Mouse (Mus musculus): ENCODE measurements around the gene Gm26897. TPM values are rescaled to one million over a fixed set of nuclear protein-coding genes. Genes with fewer than 3 reads are reported as not detected.
A peak's percentile ranks its signal among the peaks of the same experiment; 100 is the strongest.

Gm26897 gene
- polyA plus RNA-seq, 1 experiment from 2014 or later, result not detected

- Histone ChIP-seq H3K36me3 (ENCODE audit: control insufficient read depth, insufficient read depth) (no peaks in the 10 kb centered on the region), H3K4me2 (ENCODE audit: low read length) (no peak overlapping the region), H3K9me3 (ENCODE audit: control insufficient read depth, low read length) (no peaks in the 10 kb centered on the region), H3K4me1 (replicated peaks; ENCODE audit: control insufficient read depth, insufficient read depth, low read length) (peaks cover 33% of the 10 kb centered on the region), H3K27ac (ENCODE audit: low read length) (no peak overlapping the region), H3K27me3 (replicated peaks; ENCODE audit: control insufficient read depth, insufficient read depth, low read length) (no peaks in the 10 kb centered on the region), H3K4me3 (replicated peaks; ENCODE audit: low read length) (no peak overlapping the region), H3K9ac (replicated peaks; ENCODE audit: low read depth, low read length) (no peak overlapping the region)
- 82% methylated on average over 15 of the region's 15 CpGs for WGBS
- no peak for ATAC-seq
Observed at GRCm38 (mm10) chr5:111765671-111766290, 32.1 kb downstream of the Gm26897 start.

- Histone ChIP-seq H3K4me3 (replicated peaks; ENCODE audit: low read length) (no peak overlapping the region), H3K27me3 (replicated peaks; ENCODE audit: control insufficient read depth, insufficient read depth, low read length) (no peaks in the 10 kb centered on the region), H3K4me2 (ENCODE audit: low read length) (no peak overlapping the region), H3K9ac (replicated peaks; ENCODE audit: low read depth, low read length) (no peak overlapping the region), H3K4me1 (replicated peaks; ENCODE audit: control insufficient read depth, insufficient read depth, low read length) (peaks cover 24% of the 10 kb centered on the region), H3K9me3 (ENCODE audit: control insufficient read depth, low read length) (no peaks in the 10 kb centered on the region), H3K27ac (ENCODE audit: low read length) (no peak overlapping the region), H3K36me3 (ENCODE audit: control insufficient read depth, insufficient read depth) (no peaks in the 10 kb centered on the region)
- ATAC-seq, result no peak
- WGBS, result 93% methylated on average over 4 of the region's 4 CpGs
Observed at GRCm38 (mm10) chr5:111766696-111767095, 33.0 kb downstream of the Gm26897 start.

- no peak overlapping the region; the same call in 1 of the 2 replicates for H3K27ac ChIP-seq (ENCODE audit: low read length)
- WGBS, result 6% methylated on average over 15 of the region's 15 CpGs
Observed at GRCm38 (mm10) chr5:111770266-111770665, 36.5 kb downstream of the Gm26897 start.

DNA sequence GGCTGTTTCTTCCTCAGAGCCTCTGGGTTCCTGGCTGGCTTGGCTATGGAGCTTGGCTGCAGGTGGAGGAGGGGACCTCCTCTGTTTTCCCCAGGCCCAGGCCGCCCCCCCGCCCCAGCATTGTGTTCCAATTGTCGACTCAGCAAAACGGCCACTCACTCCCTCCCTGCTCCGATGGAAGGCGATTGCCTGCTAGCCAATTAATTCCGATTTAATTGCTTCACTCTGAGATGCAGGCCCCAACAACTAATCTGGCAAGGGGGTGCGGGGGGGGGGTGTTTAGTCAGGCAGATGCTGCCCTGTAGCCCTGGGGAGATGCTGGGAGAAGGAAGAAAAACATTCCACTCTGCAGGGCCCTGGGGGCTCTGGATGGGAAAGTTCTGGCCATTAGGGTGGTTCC lies 38.4 kb downstream of the Gm26897 start:
- ATAC-seq, result peak; percentile 62
- peak overlapping the region; percentile 88 for H3K27ac ChIP-seq (ENCODE audit: low read length)

More at GRCm38 (mm10) chr5:111770266-111770665, 36.5 kb downstream of the Gm26897 start:
- peak; percentile 41 for ATAC-seq
- Histone ChIP-seq H3K4me2 (ENCODE audit: low read length) (peak overlapping the region; percentile 17), H3K36me3 (ENCODE audit: control insufficient read depth, insufficient read depth) (no peaks in the 10 kb centered on the region), H3K9me3 (ENCODE audit: control insufficient read depth, low read length) (no peaks in the 10 kb centered on the region), H3K4me1 (replicated peaks; ENCODE audit: control insufficient read depth, insufficient read depth, low read length) (peaks cover 32% of the 10 kb centered on the region), H3K4me3 (replicated peaks; ENCODE audit: low read length) (no peak overlapping the region), H3K9ac (replicated peaks; ENCODE audit: low read depth, low read length) (peak overlapping the region; percentile 42), H3K27me3 (replicated peaks; ENCODE audit: control insufficient read depth, insufficient read depth, low read length) (no peaks in the 10 kb centered on the region)

GRCm38 (mm10) chr5:111772591-111773406 lies 39.1 kb downstream of the Gm26897 start:
- Histone ChIP-seq H3K27ac (ENCODE audit: low read length) (peak overlapping the region; percentile 88), H3K9me3 (ENCODE audit: control insufficient read depth, low read length) (no peaks in the 10 kb centered on the region), H3K4me1 (replicated peaks; ENCODE audit: control insufficient read depth, insufficient read depth, low read length) (peaks cover 32% of the 10 kb centered on the region), H3K4me3 (replicated peaks; ENCODE audit: low read length) (no peak overlapping the region), H3K27me3 (replicated peaks; ENCODE audit: control insufficient read depth, insufficient read depth, low read length) (no peaks in the 10 kb centered on the region), H3K4me2 (ENCODE audit: low read length) (no peak overlapping the region), H3K9ac (replicated peaks; ENCODE audit: low read depth, low read length) (0 out of 2 replicates have a peak overlapping the region, but pooled peaks have one; percentile 7), H3K36me3 (ENCODE audit: control insufficient read depth, insufficient read depth) (no peaks in the 10 kb centered on the region)
- peak; percentile 37 for ATAC-seq
- WGBS, result 24% methylated on average over 13 of the region's 13 CpGs

More for the DNA sequence above, 38.4 kb downstream of the Gm26897 start:
- Histone ChIP-seq H3K4me3 (replicated peaks; ENCODE audit: low read length) (no peak overlapping the region), H3K36me3 (ENCODE audit: control insufficient read depth, insufficient read depth) (no peaks in the 10 kb centered on the region), H3K4me1 (replicated peaks; ENCODE audit: control insufficient read depth, insufficient read depth, low read length) (peaks cover 32% of the 10 kb centered on the region), H3K9me3 (ENCODE audit: control insufficient read depth, low read length) (no peaks in the 10 kb centered on the region), H3K27me3 (replicated peaks; ENCODE audit: control insufficient read depth, insufficient read depth, low read length) (no peaks in the 10 kb centered on the region), H3K9ac (replicated peaks; ENCODE audit: low read depth, low read length) (no peak overlapping the region), H3K4me2 (ENCODE audit: low read length) (no peak overlapping the region)
- under 1% methylated on average over 8 of the region's 8 CpGs for WGBS

DNA sequence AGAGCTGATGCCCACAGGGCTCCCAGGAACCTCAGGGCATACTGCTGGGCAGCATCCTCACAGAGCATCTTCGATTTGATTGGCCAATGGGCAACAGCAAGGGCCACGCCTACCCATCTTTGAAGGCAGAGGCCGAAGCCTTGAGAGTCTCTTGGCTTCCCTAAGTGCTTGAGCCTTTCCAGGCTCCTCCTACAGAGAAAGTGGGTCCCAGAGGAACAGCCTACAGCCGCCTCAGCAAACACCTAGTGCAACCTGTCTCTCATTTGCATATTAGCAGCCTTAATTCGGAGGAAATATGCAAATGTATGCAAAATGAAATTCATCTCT lies 39.6 kb downstream of the Gm26897 start:
- Histone ChIP-seq H3K4me2 (ENCODE audit: low read length) (no peak overlapping the region), H3K9ac (replicated peaks; ENCODE audit: low read depth, low read length) (no peak overlapping the region)
- ATAC-seq, result peak; percentile 47

DNA sequence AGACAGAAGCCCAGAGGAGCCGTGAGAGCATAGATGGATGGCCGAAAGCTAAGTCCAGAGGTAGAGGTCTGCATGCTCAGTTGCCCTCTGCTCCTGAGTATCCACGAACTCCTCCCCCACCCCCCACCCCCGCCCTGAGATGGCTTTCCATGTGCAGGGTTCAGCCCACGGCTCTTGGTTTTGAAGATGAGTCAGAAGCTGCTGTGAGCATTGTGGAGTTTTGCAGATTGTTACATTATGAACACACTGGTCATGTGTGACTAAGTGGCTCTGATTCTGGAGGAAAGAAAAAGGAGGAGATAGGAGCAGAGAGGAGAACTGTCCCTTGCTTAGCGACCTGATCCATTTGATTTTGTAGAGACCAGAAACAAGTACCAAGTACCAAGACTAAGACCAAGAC lies 42.5 kb downstream of the Gm26897 start:
- 86% methylated on average over 6 of the region's 6 CpGs for WGBS
- Histone ChIP-seq H3K36me3 (ENCODE audit: control insufficient read depth, insufficient read depth) (no peaks in the 10 kb centered on the region), H3K27me3 (replicated peaks; ENCODE audit: control insufficient read depth, insufficient read depth, low read length) (no peaks in the 10 kb centered on the region), H3K4me1 (replicated peaks; ENCODE audit: control insufficient read depth, insufficient read depth, low read length) (peaks cover 28% of the 10 kb centered on the region), H3K4me2 (ENCODE audit: low read length) (no peak overlapping the region), H3K9ac (replicated peaks; ENCODE audit: low read depth, low read length) (no peak overlapping the region), H3K9me3 (ENCODE audit: control insufficient read depth, low read length) (no peaks in the 10 kb centered on the region), H3K27ac (ENCODE audit: low read length) (no peak overlapping the region), H3K4me3 (replicated peaks; ENCODE audit: low read length) (no peak overlapping the region)
- no peak for ATAC-seq

More for the DNA sequence above, 39.6 kb downstream of the Gm26897 start:
- Histone ChIP-seq H3K9me3 (ENCODE audit: control insufficient read depth, low read length) (no peaks in the 10 kb centered on the region), H3K36me3 (ENCODE audit: control insufficient read depth, insufficient read depth) (no peaks in the 10 kb centered on the region), H3K4me3 (replicated peaks; ENCODE audit: low read length) (no peak overlapping the region), H3K27me3 (replicated peaks; ENCODE audit: control insufficient read depth, insufficient read depth, low read length) (no peaks in the 10 kb centered on the region), H3K4me1 (replicated peaks; ENCODE audit: control insufficient read depth, insufficient read depth, low read length) (peaks cover 34% of the 10 kb centered on the region), H3K27ac (ENCODE audit: low read length) (peak overlapping the region; percentile 88)
- 37% methylated on average over 5 of the region's 5 CpGs for WGBS

GRCm38 (mm10) chr5:111778093-111778492 lies 44.4 kb downstream of the Gm26897 start:
- H3K9ac ChIP-seq (replicated peaks; ENCODE audit: low read depth, low read length), result no peak overlapping the region
- H3K36me3 ChIP-seq (ENCODE audit: control insufficient read depth, insufficient read depth), result no peaks in the 10 kb centered on the region
- no peak overlapping the region for H3K4me3 ChIP-seq (replicated peaks; ENCODE audit: low read length)
- H3K27me3 ChIP-seq (replicated peaks; ENCODE audit: control insufficient read depth, insufficient read depth, low read length), result no peaks in the 10 kb centered on the region
- ATAC-seq, result no peak
- H3K27ac ChIP-seq (ENCODE audit: low read length), result no peak overlapping the region
- no peaks in the 10 kb centered on the region for H3K9me3 ChIP-seq (ENCODE audit: control insufficient read depth, low read length)
- H3K4me1 ChIP-seq (replicated peaks; ENCODE audit: control insufficient read depth, insufficient read depth, low read length), result peaks cover 15% of the 10 kb centered on the region
- no peak overlapping the region for H3K4me2 ChIP-seq (ENCODE audit: low read length)
- 71% methylated on average over 5 of the region's 5 CpGs for WGBS

DNA sequence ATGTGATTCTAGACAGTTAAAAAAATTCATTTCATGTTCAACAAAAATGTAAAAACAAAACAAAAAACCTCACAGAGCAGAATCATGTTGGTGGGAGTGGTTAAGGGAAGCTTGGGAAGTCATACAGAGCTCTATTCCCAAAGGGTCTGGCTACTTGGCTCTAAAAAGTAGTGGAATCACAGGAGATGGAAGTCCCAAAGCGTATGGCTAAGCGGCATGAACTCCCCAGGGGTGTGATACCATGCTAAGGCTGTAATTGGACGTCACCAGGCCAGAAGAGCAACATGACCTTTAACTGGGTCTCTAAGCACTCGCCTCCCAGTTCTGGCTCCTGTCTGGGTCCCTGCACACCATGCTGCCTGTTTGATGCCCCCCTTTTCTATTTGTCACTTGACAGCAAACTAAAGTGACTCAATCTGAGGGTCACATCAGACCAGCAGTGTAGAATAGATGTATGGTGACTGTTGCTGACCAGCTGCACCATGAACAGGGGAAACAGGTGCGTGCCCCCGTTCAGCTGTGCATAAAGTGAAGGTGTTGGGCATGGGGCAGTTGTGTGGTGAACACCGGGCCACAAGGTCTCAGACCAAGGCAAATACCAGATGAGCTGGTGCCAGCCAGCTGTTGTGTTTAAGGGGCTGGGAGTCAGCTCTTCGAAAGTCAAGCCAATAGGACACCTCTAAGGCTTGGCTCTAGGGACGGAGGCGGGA lies 46.2 kb downstream of the Gm26897 start:
- Histone ChIP-seq H3K4me1 (replicated peaks; ENCODE audit: control insufficient read depth, insufficient read depth, low read length) (peaks cover 3% of the 10 kb centered on the region; the same call in 1 of the 2 replicates), H3K9ac (replicated peaks; ENCODE audit: low read depth, low read length) (no peak overlapping the region), H3K27ac (ENCODE audit: low read length) (no peak overlapping the region), H3K36me3 (ENCODE audit: control insufficient read depth, insufficient read depth) (no peaks in the 10 kb centered on the region), H3K27me3 (replicated peaks; ENCODE audit: control insufficient read depth, insufficient read depth, low read length) (no peaks in the 10 kb centered on the region), H3K4me3 (replicated peaks; ENCODE audit: low read length) (no peak overlapping the region), H3K9me3 (ENCODE audit: control insufficient read depth, low read length) (no peaks in the 10 kb centered on the region), H3K4me2 (ENCODE audit: low read length) (no peak overlapping the region)
- no peak for ATAC-seq
- 92% methylated on average over 10 of the region's 10 CpGs for WGBS

All from forebrain, embryonic 16.5 days (tissue).